Mouse (Mus musculus) T-cell, adult 66 days (primary cell): ENCODE data around the gene Xntrpc. TPM values are rescaled to one million over a fixed set of nuclear protein-coding genes. Genes with fewer than 3 reads are reported as not detected.

ENCODE experiments used
- total RNA-seq, 2 experiments: library from RNA; stranded (reverse); gene quantifications; 3 replicates in 1 of 2; 4 replicates in 1 of 2; pipeline ENCODE4 v1.2.4; 2023

Xntrpc gene
- 1 to 10 TPM; 7.6 to 7.9 TPM for total RNA-seq

GRCm38 (mm10) chr7:102065046-102065891 is at the start of gene Xntrpc, which contains the start of the genes Rnf121 and Xndc1:
Gene Xntrpc, plus strand, starts transcription at chr7:102065713.
Gene Rnf121, minus strand, starts transcription at chr7:102065469.
Gene Xndc1, plus strand, starts transcription at chr7:102065511.

GRCm38 (mm10) chr7:102018590-102018989 is 46.9 kb upstream of the Xntrpc start, which contains the start of gene Il18bp:
Gene Il18bp, minus strand, starts transcription at chr7:102018690.

DNA sequence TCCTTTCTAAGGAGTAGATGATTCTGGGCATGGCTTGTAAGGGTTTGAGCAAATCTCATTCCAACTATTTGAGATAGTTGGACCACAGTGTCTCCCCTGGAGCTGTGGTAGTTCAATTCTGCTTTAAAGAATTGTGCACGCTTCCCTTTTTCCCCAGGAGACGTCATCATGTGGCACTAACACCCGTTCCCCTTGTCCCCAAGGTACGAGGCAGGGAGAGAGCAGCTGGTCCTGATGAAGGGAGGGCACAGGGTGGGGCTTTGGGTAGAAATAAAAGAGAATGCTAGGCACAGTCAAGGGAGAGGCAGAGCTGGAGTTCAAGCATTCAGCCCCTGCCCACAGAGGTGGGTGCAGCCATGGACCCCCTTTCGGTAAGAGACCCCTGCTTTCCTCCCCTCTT is 17.3 kb downstream of the Xntrpc start, which contains the start of gene Trpc2:
Trpc2 (plus strand) TSS at position 301 of the 400 bp plus-strand sequence.

DNA sequence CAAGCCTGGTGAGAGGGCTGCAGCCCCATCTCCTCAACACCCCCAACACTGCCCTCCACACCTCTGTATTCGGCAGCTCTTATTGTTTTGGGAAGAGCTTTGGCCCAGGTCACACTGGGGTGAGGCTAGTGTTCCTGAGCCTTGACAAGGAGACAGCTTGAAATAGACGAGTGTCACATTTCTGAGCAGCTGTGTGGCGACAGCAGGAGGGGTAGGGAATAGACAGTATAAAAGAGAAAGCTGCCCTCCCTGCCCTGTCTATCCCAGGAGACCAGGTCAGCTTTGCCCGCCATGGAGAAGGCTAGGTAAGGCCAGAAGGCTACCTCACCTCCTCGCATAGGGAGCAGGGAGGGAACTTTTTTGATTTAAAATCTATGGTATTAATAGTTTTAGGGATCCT is 36.0 kb downstream of the Xntrpc start, which contains the start of gene Art1:
Art1 (plus strand) TSS at position 257 of the 400 bp plus-strand sequence.

DNA sequence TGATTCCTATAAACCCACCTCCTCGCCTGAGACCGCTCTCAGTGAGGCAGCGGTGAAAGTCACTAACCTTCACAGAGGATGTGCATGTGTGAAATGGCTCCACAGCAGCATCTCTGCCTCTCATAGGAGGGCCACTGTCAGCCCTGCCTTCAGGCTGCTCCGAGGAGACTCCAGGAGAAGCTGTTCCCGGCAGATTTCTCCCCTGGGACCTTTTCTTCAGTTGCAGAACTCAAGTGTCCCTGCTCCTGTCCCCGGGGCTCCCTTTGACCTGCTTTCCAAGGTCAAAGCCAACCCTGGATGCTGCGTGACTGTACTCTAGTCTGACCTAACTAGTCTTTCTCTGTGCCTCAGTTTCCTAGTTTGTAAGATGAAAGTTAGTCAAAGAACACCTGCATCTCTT is 43.7 kb downstream of the Xntrpc start, which contains the start of gene Art5:
Art5 (minus strand) TSS at position 319 of the 400 bp plus-strand sequence.

DNA sequence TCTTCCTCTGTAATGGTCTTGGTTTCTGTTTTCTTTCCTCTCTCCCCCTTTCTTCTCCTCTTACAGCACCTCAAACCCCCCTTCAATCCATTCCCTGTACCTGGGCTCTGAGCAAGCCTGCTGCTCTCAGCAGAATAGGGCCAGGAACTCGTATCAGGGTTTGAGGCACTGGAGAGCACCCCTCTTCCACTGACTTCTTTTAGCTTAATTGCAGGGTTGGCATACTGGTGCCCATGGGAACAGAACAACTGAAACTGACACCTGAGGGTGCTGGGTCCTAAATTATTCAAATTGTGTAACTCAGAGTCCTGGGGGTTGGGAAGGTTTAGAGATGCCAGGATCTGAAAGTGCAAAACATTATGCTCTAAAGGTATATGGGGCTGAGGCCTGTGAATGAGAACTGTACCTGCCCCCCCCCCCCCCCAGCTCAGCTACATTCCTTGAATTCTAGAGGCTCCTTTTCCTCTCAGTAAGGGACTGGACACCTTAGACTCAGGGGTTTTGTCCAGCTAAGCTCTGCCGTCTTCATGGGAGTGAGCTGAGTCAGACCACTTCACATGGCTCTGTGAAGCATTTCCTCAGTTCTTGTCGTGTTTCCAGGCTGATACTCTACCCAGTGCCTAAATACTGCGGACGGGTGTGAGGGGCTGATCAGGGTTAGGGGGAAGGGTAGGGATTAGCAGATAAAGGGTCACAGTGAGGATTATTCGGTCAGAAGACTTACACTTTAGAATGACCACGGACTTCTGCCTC is 51.2 kb downstream of the Xntrpc start, which contains the start of gene Chrna10:
Chrna10 (minus strand) TSS at position 250 of the 753 bp plus-strand sequence.

Other genes starting within 250 kb of the Xntrpc start
- gene Phox2a, start 247.4 kb upstream of the Xntrpc start, total RNA-seq = not detected
- gene Inppl1, start 227.5 kb upstream of the Xntrpc start, total RNA-seq = 10 to 100 TPM; 14.6 to 17.7 TPM
- gene Folr2, start 208.5 kb upstream of the Xntrpc start, total RNA-seq = not detected
- gene Anapc15, start 202.0 kb upstream of the Xntrpc start, total RNA-seq = 10 to 100 TPM; 36.0 to 56.9 TPM
- not detected for gene Folr1, start 194.9 kb upstream of the Xntrpc start, total RNA-seq
- 10 to 100 TPM; 64.2 to 67.1 TPM for gene Lamtor1, start 159.8 kb upstream of the Xntrpc start, total RNA-seq
- not detected for gene Tomt, start 159.4 kb upstream of the Xntrpc start, total RNA-seq
- 1 to 10 TPM; 1.5 to 2.1 TPM for gene Lrrc51, start 131.8 kb upstream of the Xntrpc start, total RNA-seq
- gene Numa1, start 131.6 kb upstream of the Xntrpc start, total RNA-seq = 100 to 1,000 TPM; 318 to 347 TPM
- 10 to 100 TPM; 13.5 to 15.8 TPM for gene Il18bp, start 47.0 kb upstream of the Xntrpc start, total RNA-seq
- 10 to 100 TPM; 35.6 to 39.4 TPM for gene Rnf121, start 244 bp upstream of the Xntrpc start, total RNA-seq
- gene Xndc1, start 202 bp upstream of the Xntrpc start, total RNA-seq = 10 to 100 TPM; 40.8 to 52.2 TPM
- gene Trpc2, start 17.4 kb downstream of the Xntrpc start, total RNA-seq = 1 to 10 TPM in 1 of 2 experiments, under 1 TPM in 1; 0.50 to 1.8 TPM
- under 1 TPM in 1 of 2 experiments, not detected in 1; 0.38 TPM for gene Art1, start 36.0 kb downstream of the Xntrpc start, total RNA-seq
- gene Art5, start 43.8 kb downstream of the Xntrpc start, total RNA-seq = under 1 TPM; 0.61 to 0.77 TPM
- not detected for gene Chrna10, start 51.1 kb downstream of the Xntrpc start, total RNA-seq
- gene Nup98, start 144.5 kb downstream of the Xntrpc start, total RNA-seq = 100 to 1,000 TPM in 1 of 2 experiments, 10 to 100 TPM in 1; 92.0 to 102 TPM
- 10 to 100 TPM; 38.8 to 39.7 TPM for gene Pgap2, start 144.5 kb downstream of the Xntrpc start, total RNA-seq
- gene Rhog, start 190.3 kb downstream of the Xntrpc start, total RNA-seq = 100 to 1,000 TPM; 148 to 179 TPM
- gene Stim1, start 202.1 kb downstream of the Xntrpc start, total RNA-seq = 100 to 1,000 TPM; 178 to 179 TPM